24 mouse cellular contexts compared by ENCODE assay signal in genomic region chr8:73767233-73767632, GRCm38 (mm10).
DNase-seq lines count a peak whose midpoint lies in the region; ATAC-seq lines count a peak whose summit lies in the region.
"Had no signal": no experiment of that assay in that cellular context is flagged by ENCODE, and none has a peak within 500 bp of the region (broad histone marks: within the 10 kb centered on the region; RNA-seq: fewer than 3 reads in every experiment).

No protein-coding gene starts in this region.

- H3K4me3 ChIP-seq in forebrain, embryonic 12.5 days (replicated peaks): no peak overlapping the region
- no peak overlapping the region for H3K4me3 ChIP-seq in forebrain, embryonic 15.5 days
- H3K4me3 ChIP-seq in neural tube, embryonic 11.5 days (ENCODE audit: low read depth, low read length): no peak overlapping the region
- H3K4me3 ChIP-seq: embryonic facial prominence, embryonic 12.5 days; heart, embryonic 15.5 days; limb, embryonic 12.5 days; liver, embryonic 13.5 days; megakaryocyte, embryonic 14.5 days had no signal

- peak; percentile 67; the same call in 1 of the 2 replicates for ATAC-seq in forebrain, embryonic 12.5 days (ENCODE audit: low FRiP score)
- no peak for ATAC-seq in forebrain, embryonic 15.5 days (replicated peaks)
- ATAC-seq in neural tube, embryonic 11.5 days (ENCODE audit: insufficient read depth, low FRiP score, low TSS enrichment): peak; percentile 71; the same call in 1 of the 2 replicates
- ATAC-seq: hindbrain, postnatal 0 days had no signal

- no peak overlapping the region for H3K9ac ChIP-seq in forebrain, embryonic 12.5 days
- H3K9ac ChIP-seq in forebrain, embryonic 15.5 days (replicated peaks): no peak overlapping the region
- no peak overlapping the region for H3K9ac ChIP-seq in neural tube, embryonic 11.5 days (ENCODE audit: low read length)
- H3K9ac ChIP-seq: embryonic facial prominence, embryonic 12.5 days; heart, embryonic 15.5 days; limb, embryonic 12.5 days; liver, embryonic 13.5 days had no signal

- H3K27ac ChIP-seq in forebrain, embryonic 12.5 days: no peak overlapping the region
- no peak overlapping the region for H3K27ac ChIP-seq in forebrain, embryonic 15.5 days (replicated peaks)
- no peak overlapping the region for H3K27ac ChIP-seq in neural tube, embryonic 11.5 days (ENCODE audit: low read depth, low read length)
- H3K27ac ChIP-seq: embryonic facial prominence, embryonic 12.5 days; heart, embryonic 15.5 days; hindbrain, postnatal 0 days; limb, embryonic 12.5 days; liver, embryonic 13.5 days had no signal

- no peak overlapping the region for H3K4me2 ChIP-seq in forebrain, embryonic 12.5 days
- H3K4me2 ChIP-seq in forebrain, embryonic 15.5 days (replicated peaks): no peak overlapping the region
- H3K4me2 ChIP-seq in neural tube, embryonic 11.5 days (ENCODE audit: low read depth): no peak overlapping the region
- H3K4me2 ChIP-seq: embryonic facial prominence, embryonic 12.5 days; heart, embryonic 15.5 days; limb, embryonic 12.5 days; liver, embryonic 13.5 days had no signal

- no peaks in the 10 kb centered on the region for H3K9me3 ChIP-seq in forebrain, embryonic 12.5 days
- H3K9me3 ChIP-seq in forebrain, embryonic 15.5 days: no peaks in the 10 kb centered on the region
- H3K9me3 ChIP-seq in neural tube, embryonic 11.5 days (ENCODE audit: control insufficient read depth, low read length): no peaks in the 10 kb centered on the region
- H3K9me3 ChIP-seq: heart, embryonic 15.5 days; liver, embryonic 13.5 days; megakaryocyte, embryonic 14.5 days had no signal

- H3K4me1 ChIP-seq in forebrain, embryonic 12.5 days: no peaks in the 10 kb centered on the region
- 0 out of 2 replicates have a peak, but pooled peaks cover 3% of the 10 kb centered on the region for H3K4me1 ChIP-seq in forebrain, embryonic 15.5 days
- no peaks in the 10 kb centered on the region for H3K4me1 ChIP-seq in neural tube, embryonic 11.5 days (ENCODE audit: control insufficient read depth, insufficient read depth, low read length)
- H3K4me1 ChIP-seq: embryonic facial prominence, embryonic 12.5 days; heart, embryonic 15.5 days; limb, embryonic 12.5 days; liver, embryonic 13.5 days; megakaryocyte, embryonic 14.5 days had no signal

- no peak for DNase-seq in neural tube, embryonic 11.5 days (ENCODE audit: low spot score)
- no peak for DNase-seq in neural tube, embryonic 10.5 days (ENCODE audit: extremely low spot score, low spot score)
- peak; percentile 7 for DNase-seq in embryo, embryonic 11.5 days (ENCODE audit: low read depth, low spot score)
- peak; percentile 45 for DNase-seq in mesoderm, embryonic 11.5 days (ENCODE audit: low read depth, low spot score)
- DNase-seq in layer of hippocampus, postnatal 10 days (ENCODE audit: low spot score in 2 of 2): no peak
- DNase-seq in spleen, postnatal 14 days (ENCODE audit: low spot score in 2 of 2): no peak
- DNase-seq: adrenal gland, adult 8-10 months; cerebellum, adult 11-12 months; cerebellum, postnatal 25 days; gastrocnemius, postnatal 25 days; heart, postnatal 4 days; kidney, adult 2 months; kidney, postnatal 25 days; layer of hippocampus, adult 9-11 months; liver, embryonic 13.5 days; lung, postnatal 10 days; thymus, postnatal 14 days had no signal

- no peaks in the 10 kb centered on the region for H3K36me3 ChIP-seq in forebrain, embryonic 12.5 days (replicated peaks)
- no peaks in the 10 kb centered on the region for H3K36me3 ChIP-seq in forebrain, embryonic 15.5 days
- H3K36me3 ChIP-seq in neural tube, embryonic 11.5 days (ENCODE audit: control insufficient read depth, insufficient read depth, low read length): no peaks in the 10 kb centered on the region
- H3K36me3 ChIP-seq: embryonic facial prominence, embryonic 12.5 days; heart, embryonic 15.5 days; limb, embryonic 12.5 days; liver, embryonic 13.5 days had no signal

- WGBS in forebrain, embryonic 12.5 days: 18% methylated on average over 2 of the region's 2 CpGs
- 17% methylated on average over 2 of the region's 2 CpGs for WGBS in forebrain, embryonic 15.5 days
- WGBS in neural tube, embryonic 11.5 days: 39% methylated on average over 2 of the region's 2 CpGs

- no peaks in the 10 kb centered on the region for H3K27me3 ChIP-seq in forebrain, embryonic 12.5 days
- H3K27me3 ChIP-seq in forebrain, embryonic 15.5 days: no peaks in the 10 kb centered on the region
- H3K27me3 ChIP-seq in neural tube, embryonic 11.5 days (ENCODE audit: control insufficient read depth, insufficient read depth, low read length): no peaks in the 10 kb centered on the region
- H3K27me3 ChIP-seq: embryonic facial prominence, embryonic 12.5 days; heart, embryonic 15.5 days; limb, embryonic 12.5 days; liver, embryonic 13.5 days; megakaryocyte, embryonic 14.5 days had no signal

Comparison
In these comparisons a context has a peak if more than half of its experiments do, and no peak if none do; other contexts are left out.
1. DNase-seq: peak in embryo, embryonic 11.5 days (single experiment) and mesoderm, embryonic 11.5 days (single experiment); none in neural tube, embryonic 11.5 days (single experiment), neural tube, embryonic 10.5 days (single experiment), layer of hippocampus, postnatal 10 days (0 of 2) and spleen, postnatal 14 days (0 of 2).